Mouse (Mus musculus) heart, adult 11 months (tissue): ENCODE measurements at regions not wholly inside any gene's neighbourhood (a gene's known extent, or its start where the extent isn't known, plus 50 kb on each side); places are given as distances from the start of the nearest gene placed in this dataset.

Experiments used
- DNase-seq: peaks from one replicate; pipeline ENCODE4 v3.0.0; 2022

DNA sequence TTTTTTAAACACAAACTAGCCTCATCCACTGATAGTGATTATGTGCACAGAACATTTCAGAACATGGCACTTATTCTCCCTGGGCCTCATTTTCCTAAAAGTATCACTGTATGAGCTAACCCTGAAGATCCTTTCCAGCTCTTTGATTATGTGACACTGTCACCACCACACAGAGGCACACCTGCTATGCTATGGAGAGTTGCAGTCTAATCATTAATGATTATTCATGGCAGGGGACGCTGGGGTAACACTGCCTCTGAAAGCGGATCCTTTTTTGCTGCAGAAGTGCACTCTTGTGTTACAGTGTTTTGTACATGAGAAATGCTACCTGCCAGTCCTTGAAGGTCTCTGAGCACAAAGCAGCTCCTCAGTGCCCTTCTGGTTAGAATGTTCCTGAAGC is 615.3 kb upstream of the Fbxo33 start:
- no peak for DNase-seq

DNA sequence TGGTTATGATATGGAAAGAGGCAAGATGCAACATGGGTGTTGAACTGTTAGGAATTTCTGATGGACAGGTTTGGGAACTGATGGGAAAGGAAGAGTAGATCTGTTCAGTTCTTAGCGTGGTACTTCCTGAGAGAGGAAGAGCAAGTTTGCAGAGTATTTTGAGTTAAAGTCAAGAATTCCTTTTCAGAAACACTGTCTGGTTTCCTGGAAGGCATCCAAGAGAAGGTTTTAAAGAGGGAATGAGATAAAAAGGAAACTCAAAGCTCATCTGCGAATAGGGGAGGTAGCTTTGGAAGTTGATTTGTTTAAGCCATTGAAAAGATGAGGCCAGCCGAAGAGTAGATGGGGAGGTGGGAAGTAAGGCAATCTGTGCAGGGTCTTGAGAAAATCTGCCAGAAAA is 603.4 kb upstream of the Fbxo33 start:
- no peak for DNase-seq

DNA sequence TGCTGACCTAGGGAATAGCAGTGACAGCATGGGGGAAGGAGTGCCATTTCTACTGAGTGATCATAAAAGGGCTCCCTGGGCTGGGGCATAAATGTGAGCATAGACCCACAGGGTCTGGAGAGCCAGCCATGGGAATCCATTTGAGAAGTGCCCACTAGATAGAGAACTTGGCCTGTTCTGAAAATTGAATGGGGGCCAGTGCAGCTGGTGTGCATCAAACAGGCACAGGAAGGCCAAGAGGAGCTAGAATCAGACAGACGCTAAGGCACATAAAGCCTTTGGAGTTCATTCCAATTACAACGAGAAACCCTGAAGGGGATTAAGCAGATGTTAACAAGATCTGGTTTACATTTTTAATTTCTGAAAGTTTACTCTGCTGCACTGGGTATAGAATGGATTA is 602.9 kb upstream of the Fbxo33 start:
- peak; percentile 30 for DNase-seq

DNA sequence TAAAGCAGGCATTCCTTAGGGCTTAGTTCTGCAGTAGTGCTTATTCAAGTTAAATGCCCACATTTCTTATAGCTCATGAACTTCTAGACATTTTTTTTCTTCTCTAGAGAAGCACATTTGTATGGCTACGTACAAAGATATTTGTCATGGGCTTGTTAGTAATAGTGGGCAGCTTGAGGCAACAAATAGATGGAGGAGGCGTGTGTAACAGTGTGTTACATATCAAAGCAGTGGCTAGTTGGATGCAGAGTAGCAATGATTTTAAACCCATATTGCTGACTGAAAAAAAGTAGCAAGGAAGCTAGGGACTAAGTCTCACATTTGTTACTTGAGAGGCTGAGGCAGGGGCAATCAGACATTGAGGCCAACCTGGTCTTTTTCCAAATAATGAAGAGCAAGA is 602.2 kb upstream of the Fbxo33 start:
- DNase-seq = peak; percentile 59

DNA sequence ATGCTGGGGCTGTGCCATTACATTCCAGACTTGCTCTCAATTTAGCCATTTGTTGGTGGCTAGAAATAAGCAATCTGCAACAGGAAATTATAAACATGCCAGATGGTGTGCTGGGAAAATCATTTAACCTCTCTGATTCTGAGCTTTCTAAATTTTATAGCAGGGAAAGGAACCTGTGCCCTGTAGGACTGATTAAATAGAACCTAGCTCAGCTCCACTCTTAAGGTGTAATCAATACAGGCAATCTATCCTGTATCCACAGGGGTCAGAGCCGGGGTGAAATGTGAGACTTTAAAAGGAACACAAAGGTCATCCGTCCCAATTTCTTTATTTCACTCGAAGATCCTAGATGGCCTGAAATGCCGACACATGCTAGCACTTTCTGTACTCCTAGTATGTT is 596.4 kb upstream of the Fbxo33 start:
- peak; percentile 10 for DNase-seq

DNA sequence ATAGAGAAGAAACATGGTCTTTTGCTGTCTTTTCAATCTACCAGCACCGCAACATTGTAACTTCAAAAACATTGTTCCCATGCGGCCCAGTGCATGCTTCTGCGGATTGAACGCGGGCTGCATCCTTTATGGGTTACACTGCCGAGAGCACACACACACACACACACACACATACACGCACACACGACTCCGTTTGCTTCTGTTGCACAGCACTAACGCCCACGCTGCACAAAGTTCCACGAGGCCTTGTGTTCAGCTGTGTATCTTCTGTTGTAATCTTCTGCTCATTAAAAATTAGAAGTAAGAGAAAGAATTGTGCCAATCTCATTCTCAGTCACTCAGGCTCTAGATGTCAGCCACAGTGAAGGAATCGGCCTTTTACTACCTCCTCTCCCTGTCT is 594.8 kb upstream of the Fbxo33 start:
- no peak for DNase-seq

DNA sequence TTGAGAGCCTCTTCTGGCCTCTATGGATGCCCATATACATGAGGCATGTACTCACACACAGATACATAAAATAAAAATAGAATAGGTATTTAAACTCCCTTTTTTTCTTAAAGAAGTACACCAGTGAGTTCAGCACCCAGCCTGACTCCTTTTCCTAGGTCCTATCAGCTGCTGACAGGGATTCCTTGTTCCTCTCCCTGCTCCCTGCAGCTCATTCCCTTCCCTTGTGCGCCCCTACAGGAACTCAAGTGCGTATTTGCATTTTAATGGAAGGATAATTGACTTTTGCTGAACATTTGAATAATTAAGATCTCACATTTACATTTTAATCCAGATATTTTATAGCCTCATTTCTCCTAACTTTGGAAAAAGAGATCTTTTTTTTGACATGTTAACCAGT is 589.7 kb upstream of the Fbxo33 start:
- no peak for DNase-seq

DNA sequence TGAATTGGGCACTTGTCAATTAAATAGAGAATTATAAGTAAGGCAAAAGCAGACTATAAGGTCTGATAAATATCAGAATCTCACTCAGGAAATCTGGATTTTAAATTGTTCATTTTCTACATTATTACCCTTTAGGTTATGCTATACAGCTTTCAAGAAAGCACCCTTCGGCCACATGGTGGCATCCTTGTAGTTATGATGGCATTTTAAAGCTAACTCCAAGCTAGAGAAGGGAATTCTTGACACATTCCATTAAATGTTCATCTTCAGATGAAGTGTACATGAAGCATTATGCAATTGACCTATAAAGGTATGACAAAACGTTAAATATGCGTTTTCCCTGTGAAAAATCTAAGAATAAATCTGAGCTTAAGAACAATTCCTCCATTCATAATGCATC is 578.5 kb upstream of the Fbxo33 start:
- no peak for DNase-seq

DNA sequence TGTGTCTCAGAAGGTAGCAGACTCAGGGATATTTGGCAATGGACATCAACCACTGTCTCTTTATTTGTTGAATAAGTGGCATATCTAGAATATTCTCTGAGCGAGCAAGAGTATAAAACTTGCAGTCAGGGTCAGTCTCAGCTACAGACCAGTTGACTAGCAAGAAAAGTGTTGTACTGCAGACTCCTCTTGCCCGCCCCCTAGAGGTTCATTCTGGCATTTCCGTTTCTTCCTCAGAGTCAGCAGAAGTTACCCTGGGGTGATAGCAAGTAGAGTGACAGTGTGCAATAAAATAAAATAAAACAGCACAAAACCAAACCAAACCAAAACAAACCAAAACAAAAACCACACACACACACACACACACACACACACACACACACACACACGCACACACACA is 571.9 kb upstream of the Fbxo33 start:
- no peak for DNase-seq

DNA sequence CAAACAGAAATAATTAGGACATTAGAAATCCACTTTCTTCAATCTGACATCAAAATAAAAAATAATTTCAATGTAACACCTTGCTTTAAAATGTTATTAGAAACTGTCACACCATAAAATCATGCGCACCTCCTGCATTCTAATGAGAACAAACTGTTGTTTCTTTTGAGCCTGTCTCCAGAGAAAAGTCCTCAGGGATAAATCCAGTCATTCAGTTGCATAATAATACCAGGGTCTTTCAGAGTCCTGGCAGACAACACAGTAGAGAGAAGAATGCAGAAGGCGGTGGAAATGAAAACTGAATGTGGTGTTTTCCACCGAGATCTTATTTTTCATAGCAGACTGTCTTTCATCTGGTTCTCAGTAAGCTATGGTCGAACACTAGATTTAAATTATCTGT is 567.3 kb upstream of the Fbxo33 start:
- DNase-seq = no peak

DNA sequence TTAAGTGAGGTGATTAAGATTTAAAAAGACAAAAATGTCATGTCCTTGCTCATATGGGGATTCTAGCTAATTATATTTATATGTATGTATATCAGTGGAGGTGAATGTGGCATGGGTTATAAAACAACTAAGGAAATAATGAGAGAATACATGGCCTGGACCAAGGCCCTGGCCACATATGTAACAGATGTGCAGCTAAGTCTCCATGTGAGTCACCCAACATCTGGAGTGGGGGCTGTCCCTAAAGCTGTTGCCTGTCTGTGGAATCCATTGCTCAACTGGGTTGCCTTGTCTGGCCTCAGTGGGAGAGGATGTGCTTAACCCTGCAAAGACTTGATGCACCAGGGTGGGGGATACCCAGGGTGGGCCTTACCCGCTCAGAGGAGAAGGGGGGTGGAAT is 551.5 kb upstream of the Fbxo33 start:
- DNase-seq = no peak

DNA sequence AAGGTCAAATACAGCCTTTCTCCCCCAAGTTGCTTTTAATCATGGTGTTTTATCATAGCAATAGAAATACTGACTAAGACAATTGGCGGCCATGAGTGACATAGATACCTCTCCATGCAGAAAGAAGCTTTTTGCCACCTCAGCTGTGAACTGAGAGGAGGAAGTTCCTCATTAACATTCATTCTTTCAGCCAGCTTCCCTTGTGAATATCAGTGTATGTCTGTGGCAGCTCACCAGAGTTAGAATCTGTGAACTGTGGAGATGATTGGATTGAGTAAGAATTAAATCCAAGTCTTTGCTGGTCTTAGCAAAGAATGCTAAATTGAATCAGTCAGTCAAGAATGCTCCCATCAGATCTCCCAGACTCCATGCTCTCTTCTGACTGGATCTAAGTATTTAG is 542.7 kb upstream of the Fbxo33 start:
- no peak for DNase-seq

DNA sequence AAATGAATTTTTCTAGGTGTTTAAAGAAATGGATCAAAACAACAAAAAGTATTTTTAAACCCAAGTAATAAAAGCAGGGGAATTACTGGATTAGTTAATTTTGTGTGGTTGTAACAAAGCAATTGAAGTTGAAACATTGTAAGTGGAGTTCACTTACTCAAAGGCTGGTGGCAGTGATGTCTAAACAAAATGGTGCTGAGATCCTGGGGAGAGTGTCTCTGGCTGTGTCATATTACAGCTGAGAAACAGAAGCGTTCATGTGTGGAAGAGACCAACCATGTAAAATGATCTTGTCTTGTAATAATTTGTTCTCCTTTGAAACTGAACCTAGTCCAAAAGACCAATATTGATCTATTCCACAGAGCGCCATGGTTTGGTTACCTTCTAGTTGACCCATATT is 525.2 kb upstream of the Fbxo33 start:
- no peak for DNase-seq

DNA sequence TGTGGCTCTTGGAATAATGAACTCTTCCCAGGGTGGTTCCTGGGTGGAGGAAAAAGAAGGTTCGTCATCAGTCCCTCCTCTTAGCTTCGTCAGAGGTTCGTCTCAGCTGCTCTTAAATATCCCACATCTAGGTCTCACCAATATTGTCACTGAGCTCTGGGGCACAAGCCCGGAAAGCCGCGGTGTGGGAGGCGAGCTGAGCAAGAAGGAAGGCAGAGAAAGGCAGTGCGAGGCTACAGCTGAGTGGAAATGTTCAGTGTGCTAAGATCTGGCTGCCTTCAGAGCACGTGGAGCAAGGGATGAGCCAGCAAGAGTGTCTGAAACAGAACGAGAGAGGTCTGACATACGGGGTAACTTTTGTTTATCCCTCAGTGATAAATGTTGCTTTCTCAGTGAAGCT is 523.7 kb upstream of the Fbxo33 start:
- no peak for DNase-seq

DNA sequence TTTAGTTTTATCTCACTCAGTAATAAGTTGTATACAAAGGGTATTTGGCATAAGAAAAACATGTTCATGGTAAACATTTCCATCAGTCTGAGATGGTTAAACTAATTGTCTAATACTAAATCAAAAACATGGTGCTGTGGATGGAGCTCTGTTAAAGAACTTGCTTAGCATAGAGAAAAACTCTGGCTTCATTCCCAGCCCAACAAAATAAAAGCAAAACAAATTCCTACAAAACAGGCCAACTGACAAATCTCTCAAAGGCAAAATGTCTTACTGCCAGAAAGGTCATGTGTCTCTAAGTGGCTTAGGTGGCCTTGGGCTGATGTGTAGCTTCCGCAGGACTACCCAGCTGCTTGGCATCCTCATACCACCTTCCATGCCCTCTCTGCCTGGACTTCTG is 505.4 kb upstream of the Fbxo33 start:
- DNase-seq = no peak

DNA sequence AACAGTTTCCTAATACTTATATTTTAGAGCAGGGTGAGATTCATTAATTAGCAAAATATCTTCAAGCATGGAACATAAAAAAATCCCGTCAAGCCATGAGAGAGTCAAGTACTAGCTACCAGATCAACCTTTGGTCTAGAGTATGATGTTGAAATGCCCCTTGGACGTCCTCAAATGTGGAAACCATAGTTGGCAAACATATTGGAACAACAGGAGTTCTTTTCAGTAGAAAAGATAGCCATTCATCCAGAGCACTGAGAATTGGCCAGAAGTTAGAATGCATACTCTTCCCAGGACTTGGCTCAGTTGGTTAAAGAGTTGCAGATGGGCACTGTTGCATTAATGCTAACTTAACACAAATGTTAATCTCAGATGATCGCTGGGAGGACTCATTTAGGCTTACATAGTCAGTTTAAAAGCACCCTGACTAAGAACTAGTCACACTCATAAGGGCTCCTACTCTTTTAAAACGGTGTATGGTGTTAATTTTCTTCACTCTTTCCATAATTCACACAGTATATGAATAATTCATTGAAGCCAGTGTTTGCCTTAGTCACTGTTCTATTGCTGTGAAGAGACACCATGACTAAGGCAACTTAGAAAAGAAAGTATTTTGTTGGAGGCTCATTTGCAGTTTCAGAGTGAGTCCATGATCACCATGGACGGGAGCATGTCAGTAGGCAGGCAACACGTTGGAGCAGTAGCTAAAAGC is 503.1 kb upstream of the Fbxo33 start:
- DNase-seq = no peak

DNA sequence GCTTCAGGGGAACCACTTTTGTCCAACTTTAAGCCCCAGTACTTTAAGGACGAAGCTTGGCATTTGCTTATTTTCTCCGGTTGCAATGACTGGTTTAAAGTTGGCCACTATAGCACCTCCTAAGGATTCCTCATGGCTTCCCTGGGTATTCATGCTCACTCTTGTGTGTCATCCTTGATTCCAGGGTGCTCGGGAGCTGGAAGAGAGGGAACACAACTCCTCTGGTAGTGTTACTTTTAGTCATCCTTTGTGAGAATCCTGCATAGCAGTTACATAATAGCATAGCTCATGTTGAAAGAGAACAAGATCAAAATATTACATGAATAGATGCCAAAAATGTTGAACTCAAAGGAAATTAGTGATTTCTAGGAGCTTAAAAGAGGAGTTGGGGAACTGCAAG is 493.7 kb upstream of the Fbxo33 start:
- no peak for DNase-seq

DNA sequence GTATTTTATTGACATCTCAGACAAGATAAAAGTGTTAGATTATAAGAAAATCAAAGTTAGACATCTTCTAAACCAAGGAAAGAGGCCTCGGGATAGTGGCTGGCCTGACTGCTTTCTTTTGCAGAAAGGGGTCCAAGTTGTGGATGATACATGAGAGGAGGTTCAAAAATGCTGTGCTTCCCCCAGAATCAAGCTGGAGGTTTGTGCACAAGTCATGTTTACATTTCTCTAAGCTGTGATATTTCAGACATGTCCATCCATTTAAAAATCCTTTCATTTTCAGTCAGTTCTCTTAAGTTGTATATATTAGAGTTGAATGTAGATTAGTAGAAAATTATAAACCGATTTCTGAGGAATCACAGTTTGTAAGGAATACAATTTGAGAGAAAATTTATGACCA is 463.7 kb upstream of the Fbxo33 start:
- DNase-seq = no peak

DNA sequence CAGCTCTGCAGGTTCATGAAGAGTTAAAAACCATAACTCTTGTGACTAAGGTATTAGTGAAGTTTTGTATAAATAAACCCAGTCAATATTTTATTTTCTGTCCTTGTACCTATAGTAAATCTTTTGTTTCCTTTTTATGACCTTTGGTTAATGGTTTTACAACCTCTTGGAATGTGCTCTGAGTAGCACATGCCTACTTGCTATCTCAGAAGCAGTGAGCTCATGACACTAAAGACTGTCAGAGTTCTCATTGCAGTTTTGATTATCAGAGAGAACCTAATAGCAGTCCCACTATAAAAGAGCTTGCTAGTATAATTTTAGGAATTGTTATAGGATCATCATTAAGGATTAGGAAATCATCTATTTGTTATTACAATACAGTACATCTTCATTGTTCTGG is 443.6 kb upstream of the Fbxo33 start:
- DNase-seq = no peak

DNA sequence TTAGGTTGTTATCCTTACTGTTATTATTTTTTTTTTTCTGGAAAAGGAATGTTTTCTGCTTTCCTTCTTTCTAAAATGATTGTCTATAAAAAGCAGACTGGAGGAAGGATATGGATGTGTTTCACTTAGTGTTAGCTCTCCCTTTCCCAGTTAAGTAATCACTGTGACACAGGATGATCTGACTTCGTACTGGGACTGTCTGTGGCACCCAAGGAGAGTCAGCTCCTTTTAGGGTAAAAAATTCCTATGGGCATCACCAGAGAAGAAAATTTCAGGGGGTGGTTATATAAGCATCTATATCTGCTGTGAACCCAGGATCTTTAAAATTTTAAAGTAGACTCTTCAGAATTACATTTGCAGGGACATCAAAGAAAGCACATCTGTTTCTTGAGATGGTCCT is 411.2 kb upstream of the Fbxo33 start:
- no peak for DNase-seq

DNA sequence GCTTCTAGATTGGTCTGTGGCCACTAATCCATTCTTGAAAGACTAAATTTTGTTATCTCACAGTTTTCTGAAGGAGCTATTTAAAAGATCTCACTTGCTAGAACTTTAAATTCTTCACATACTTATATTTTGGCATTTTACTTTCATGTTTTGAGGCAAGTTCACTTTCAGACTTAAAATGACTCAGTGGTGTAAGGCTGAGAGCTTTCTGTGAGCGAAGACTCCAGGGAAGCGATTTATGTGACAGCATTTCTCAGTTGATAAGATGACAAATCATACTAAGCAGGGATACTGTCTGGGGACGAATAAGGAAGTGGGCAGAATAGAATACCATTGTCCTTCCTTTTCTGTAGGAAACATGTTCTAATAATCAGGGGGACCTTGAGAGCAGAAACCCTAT is 403.6 kb upstream of the Fbxo33 start:
- no peak for DNase-seq

DNA sequence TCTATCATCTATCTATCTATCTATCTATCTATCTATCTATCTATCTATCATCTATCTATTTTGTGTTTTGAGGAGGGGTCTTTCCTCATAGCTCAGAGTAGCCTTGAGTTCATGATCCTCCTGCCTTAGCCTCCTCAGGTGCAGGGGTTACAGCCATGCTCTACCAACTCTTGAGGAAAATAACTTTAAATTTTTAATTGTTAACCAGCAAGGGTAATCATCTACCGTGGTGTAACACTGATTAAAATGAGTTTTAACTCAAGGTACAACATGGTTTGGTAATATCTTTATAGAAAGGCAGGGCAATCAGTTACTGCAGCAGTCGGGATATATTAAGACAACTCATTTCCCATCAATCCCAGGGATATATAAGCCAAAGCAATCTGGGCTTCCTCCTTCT is 401.6 kb upstream of the Fbxo33 start:
- DNase-seq = no peak

DNA sequence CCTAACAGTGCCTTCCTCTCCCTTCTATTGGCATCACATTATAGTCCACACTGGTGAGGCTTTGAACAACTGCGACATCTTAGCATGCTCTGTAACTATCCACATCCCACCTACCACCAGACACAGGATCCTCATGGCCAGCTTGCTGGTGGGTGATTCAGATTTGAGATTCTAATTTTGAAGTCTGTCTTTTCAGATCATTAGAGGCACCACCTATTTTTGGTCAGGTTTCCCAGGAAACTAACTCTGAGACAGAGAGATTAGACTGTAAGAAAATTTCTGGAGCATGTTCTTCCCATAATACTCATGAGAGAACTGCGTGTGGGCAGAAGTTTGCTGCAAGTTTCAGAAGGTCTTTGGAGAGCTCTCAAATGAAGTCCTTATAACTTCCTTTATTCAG is 400.8 kb upstream of the Fbxo33 start:
- DNase-seq = no peak

DNA sequence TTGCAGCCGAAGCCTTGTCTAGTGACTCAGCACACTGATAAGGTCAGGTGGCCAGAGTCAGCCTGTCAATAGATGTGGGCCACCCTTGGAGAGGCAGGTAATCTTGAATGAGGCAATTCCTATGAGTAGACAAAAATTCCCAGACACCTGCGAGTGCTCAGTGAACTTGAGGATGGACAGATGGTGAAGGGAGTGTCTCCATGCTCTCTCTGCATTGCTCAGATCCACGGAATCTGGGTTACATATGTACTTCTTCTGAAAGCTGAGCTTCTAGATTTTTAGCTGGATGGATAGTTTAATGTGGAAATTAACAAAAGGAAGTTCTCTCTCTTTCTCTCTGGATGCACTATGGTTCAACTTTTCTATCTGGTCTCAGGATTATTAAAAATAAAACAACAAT is 396.6 kb upstream of the Fbxo33 start:
- no peak for DNase-seq

DNA sequence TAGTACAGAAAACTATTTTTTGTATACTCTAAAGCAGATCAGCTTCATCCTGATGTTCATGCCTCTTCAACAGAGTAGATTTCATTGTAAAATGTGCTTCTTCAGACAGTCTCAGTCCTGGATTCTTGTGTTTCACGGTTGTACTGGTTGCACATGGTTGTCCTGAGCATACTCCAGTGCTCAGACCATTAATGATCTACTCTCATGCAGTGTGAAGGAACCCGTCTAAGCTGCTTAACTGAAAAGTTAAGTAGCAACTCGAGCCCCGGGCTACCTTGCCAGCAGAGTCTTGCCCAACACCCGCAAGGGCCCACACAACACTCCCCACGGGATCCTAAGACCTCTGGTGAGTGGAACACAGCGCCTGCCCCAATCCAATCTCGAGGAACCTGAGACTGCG is 380.3 kb upstream of the Fbxo33 start:
- no peak for DNase-seq

DNA sequence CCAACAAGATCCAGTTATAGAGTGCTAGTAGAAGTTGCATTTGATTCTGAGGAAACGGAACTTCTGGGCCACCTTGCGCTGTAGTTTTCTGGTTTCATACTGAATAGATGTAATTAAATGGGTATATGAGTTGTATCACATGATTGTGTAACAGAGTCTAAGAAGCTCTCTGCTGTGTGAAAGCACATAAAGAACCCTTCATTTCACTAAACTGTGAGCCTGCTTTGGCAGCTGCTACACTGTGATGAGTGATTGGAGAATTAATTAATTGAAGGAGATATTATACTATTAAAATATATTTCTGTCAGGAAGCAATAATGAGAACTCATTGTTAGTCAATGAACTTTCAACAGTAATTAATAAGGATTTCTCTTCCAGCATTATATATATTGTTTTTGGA is 369.8 kb upstream of the Fbxo33 start:
- DNase-seq = no peak
